Mouse (Mus musculus): Measurements from ENCODE around the gene Htr1f. TPM values are rescaled to one million over a fixed set of nuclear protein-coding genes. Genes with fewer than 3 reads are reported as not detected.

The Htr1f gene
- polyA plus RNA-seq, 1 experiment from 2014 or later: 0.09 TPM

- 62% methylated on average over 9 of the region's 9 CpGs for WGBS
- no peak for DNase-seq (ENCODE audit: low spot score)
- Histone ChIP-seq H3K4me1 (no peaks in the 10 kb centered on the region), H3K4me3 (no peak overlapping the region), H3K27me3 (ENCODE audit: low read depth, poor library complexity, severe bottlenecking) (no peaks in the 10 kb centered on the region), H3K36me3 (no peaks in the 10 kb centered on the region), H3K9me3 (replicated peaks) (no peaks in the 10 kb centered on the region), H3K27ac (replicated peaks) (no peak overlapping the region)
Observed at GRCm38 (mm10) chr16:64923500-64923899, 182.2 kb downstream of the Htr1f start.

- H3K27ac ChIP-seq (replicated peaks): no peak overlapping the region
- no peak overlapping the region for H3K4me3 ChIP-seq
- H3K36me3 ChIP-seq: no peaks in the 10 kb centered on the region
- H3K27me3 ChIP-seq (ENCODE audit: low read depth, poor library complexity, severe bottlenecking): no peaks in the 10 kb centered on the region
- no peaks in the 10 kb centered on the region for H3K4me1 ChIP-seq
- WGBS: 81% methylated on average over 10 of the region's 10 CpGs
- no peak for DNase-seq (ENCODE audit: low spot score)
- no peaks in the 10 kb centered on the region for H3K9me3 ChIP-seq (replicated peaks)
Observed at GRCm38 (mm10) chr16:64908747-64909146, 196.9 kb downstream of the Htr1f start.

GRCm38 (mm10) chr16:64907112-64907511 is 198.5 kb downstream of the Htr1f start:
- no peak overlapping the region for H3K27ac ChIP-seq (replicated peaks)

GRCm38 (mm10) chr16:64903328-64903727 is 202.3 kb downstream of the Htr1f start:
- Histone ChIP-seq H3K36me3 (no peaks in the 10 kb centered on the region), H3K4me1 (no peaks in the 10 kb centered on the region), H3K27ac (replicated peaks) (no peak overlapping the region), H3K4me3 (no peak overlapping the region), H3K27me3 (ENCODE audit: low read depth, poor library complexity, severe bottlenecking) (no peaks in the 10 kb centered on the region), H3K9me3 (replicated peaks) (no peaks in the 10 kb centered on the region)
- DNase-seq (ENCODE audit: low spot score): no peak
- WGBS: 63% methylated on average over 2 of the region's 2 CpGs

More at GRCm38 (mm10) chr16:64907112-64907511, 198.5 kb downstream of the Htr1f start:
- Histone ChIP-seq H3K9me3 (replicated peaks) (no peaks in the 10 kb centered on the region), H3K4me3 (no peak overlapping the region), H3K27me3 (ENCODE audit: low read depth, poor library complexity, severe bottlenecking) (no peaks in the 10 kb centered on the region), H3K4me1 (no peaks in the 10 kb centered on the region), H3K36me3 (no peaks in the 10 kb centered on the region)
- 37% methylated on average over 3 of the region's 3 CpGs for WGBS
- DNase-seq (ENCODE audit: low spot score): no peak

GRCm38 (mm10) chr16:64899084-64899483 is 206.6 kb downstream of the Htr1f start:
- Histone ChIP-seq H3K27ac (replicated peaks) (no peak overlapping the region), H3K4me1 (no peaks in the 10 kb centered on the region)
- no peak for DNase-seq (ENCODE audit: low spot score)

GRCm38 (mm10) chr16:64889496-64889895 is 216.2 kb downstream of the Htr1f start:
- Histone ChIP-seq H3K36me3 (no peaks in the 10 kb centered on the region), H3K4me3 (no peak overlapping the region), H3K27ac (replicated peaks) (no peak overlapping the region), H3K4me1 (peaks cover 10% of the 10 kb centered on the region), H3K27me3 (ENCODE audit: low read depth, poor library complexity, severe bottlenecking) (no peaks in the 10 kb centered on the region), H3K9me3 (replicated peaks) (no peaks in the 10 kb centered on the region; the same call in 1 of the 2 replicates)
- WGBS: 93% methylated on average over 3 of the region's 3 CpGs
- DNase-seq (ENCODE audit: low spot score): no peak

More at GRCm38 (mm10) chr16:64899084-64899483, 206.6 kb downstream of the Htr1f start:
- H3K4me3 ChIP-seq: no peak overlapping the region
- no peaks in the 10 kb centered on the region for H3K36me3 ChIP-seq
- H3K27me3 ChIP-seq (ENCODE audit: low read depth, poor library complexity, severe bottlenecking): no peaks in the 10 kb centered on the region
- no peaks in the 10 kb centered on the region for H3K9me3 ChIP-seq (replicated peaks)
- 80% methylated on average over 2 of the region's 2 CpGs for WGBS

GRCm38 (mm10) chr16:64885547-64885946 is 220.1 kb downstream of the Htr1f start:
- Histone ChIP-seq H3K27me3 (ENCODE audit: low read depth, poor library complexity, severe bottlenecking) (no peaks in the 10 kb centered on the region), H3K27ac (replicated peaks) (no peak overlapping the region), H3K4me3 (no peak overlapping the region), H3K36me3 (no peaks in the 10 kb centered on the region), H3K4me1 (peaks cover 18% of the 10 kb centered on the region), H3K9me3 (replicated peaks) (no peaks in the 10 kb centered on the region; the same call in 1 of the 2 replicates)
- 40% methylated on average over 4 of the region's 4 CpGs for WGBS
- no peak for DNase-seq (ENCODE audit: low spot score)

GRCm38 (mm10) chr16:64885142-64885541 is 220.5 kb downstream of the Htr1f start:
- H3K9me3 ChIP-seq (replicated peaks): no peaks in the 10 kb centered on the region; the same call in 1 of the 2 replicates
- H3K4me1 ChIP-seq: peaks cover 18% of the 10 kb centered on the region
- no peak for DNase-seq (ENCODE audit: low spot score)
- no peaks in the 10 kb centered on the region for H3K36me3 ChIP-seq
- no peaks in the 10 kb centered on the region for H3K27me3 ChIP-seq (ENCODE audit: low read depth, poor library complexity, severe bottlenecking)
- H3K4me3 ChIP-seq: no peak overlapping the region
- WGBS: 32% methylated on average over 3 of the region's 3 CpGs
- no peak overlapping the region for H3K27ac ChIP-seq (replicated peaks)

- Histone ChIP-seq H3K9me3 (replicated peaks) (no peaks in the 10 kb centered on the region; the same call in 1 of the 2 replicates), H3K4me3 (no peak overlapping the region), H3K27me3 (ENCODE audit: low read depth, poor library complexity, severe bottlenecking) (no peaks in the 10 kb centered on the region), H3K27ac (replicated peaks) (no peak overlapping the region), H3K36me3 (no peaks in the 10 kb centered on the region), H3K4me1 (peaks cover 18% of the 10 kb centered on the region)
- WGBS: 49% methylated on average over 3 of the region's 3 CpGs
- no peak for DNase-seq (ENCODE audit: low spot score)
Observed at GRCm38 (mm10) chr16:64884420-64884838, 221.2 kb downstream of the Htr1f start.

- H3K36me3 ChIP-seq: no peaks in the 10 kb centered on the region
- H3K4me1 ChIP-seq: peaks cover 18% of the 10 kb centered on the region
- DNase-seq (ENCODE audit: low spot score): no peak
- 80% methylated on average over 5 of the region's 5 CpGs for WGBS
- no peaks in the 10 kb centered on the region; the same call in 1 of the 2 replicates for H3K9me3 ChIP-seq (replicated peaks)
- H3K27ac ChIP-seq (replicated peaks): no peak overlapping the region
- H3K4me3 ChIP-seq: no peak overlapping the region
- H3K27me3 ChIP-seq (ENCODE audit: low read depth, poor library complexity, severe bottlenecking): no peaks in the 10 kb centered on the region
Observed at GRCm38 (mm10) chr16:64883896-64884295, 221.8 kb downstream of the Htr1f start.

GRCm38 (mm10) chr16:64881442-64881841 is 224.2 kb downstream of the Htr1f start:
- H3K9me3 ChIP-seq (replicated peaks): no peaks in the 10 kb centered on the region
- H3K36me3 ChIP-seq: no peaks in the 10 kb centered on the region
- peaks cover 18% of the 10 kb centered on the region for H3K4me1 ChIP-seq
- H3K27me3 ChIP-seq (ENCODE audit: low read depth, poor library complexity, severe bottlenecking): no peaks in the 10 kb centered on the region
- no peak overlapping the region for H3K4me3 ChIP-seq
- H3K27ac ChIP-seq (replicated peaks): no peak overlapping the region
- 82% methylated on average over 2 of the region's 2 CpGs for WGBS
- DNase-seq (ENCODE audit: low spot score): no peak

- no peaks in the 10 kb centered on the region for H3K36me3 ChIP-seq
- no peaks in the 10 kb centered on the region for H3K9me3 ChIP-seq (replicated peaks)
- H3K27ac ChIP-seq (replicated peaks): no peak overlapping the region
- no peak for DNase-seq (ENCODE audit: low spot score)
- H3K27me3 ChIP-seq (ENCODE audit: low read depth, poor library complexity, severe bottlenecking): no peaks in the 10 kb centered on the region
- WGBS: 77% methylated on average over 3 of the region's 3 CpGs
- H3K4me3 ChIP-seq: no peak overlapping the region
- peaks cover 18% of the 10 kb centered on the region for H3K4me1 ChIP-seq
Observed at GRCm38 (mm10) chr16:64880986-64881385, 224.7 kb downstream of the Htr1f start.

- no peak overlapping the region for H3K27ac ChIP-seq (replicated peaks)
- H3K36me3 ChIP-seq: no peaks in the 10 kb centered on the region
- peaks cover 10% of the 10 kb centered on the region for H3K4me1 ChIP-seq
- WGBS: 90% methylated on average over 5 of the region's 5 CpGs
- no peak for DNase-seq (ENCODE audit: low spot score)
- no peaks in the 10 kb centered on the region for H3K27me3 ChIP-seq (ENCODE audit: low read depth, poor library complexity, severe bottlenecking)
- no peaks in the 10 kb centered on the region for H3K9me3 ChIP-seq (replicated peaks)
- no peak overlapping the region for H3K4me3 ChIP-seq
Observed at GRCm38 (mm10) chr16:64879735-64880134, 225.9 kb downstream of the Htr1f start.

Data from midbrain, embryonic 10.5 days (tissue).